Mouse (Mus musculus): ENCODE measurements around the gene Mydgf. TPM values are rescaled to one million over a fixed set of nuclear protein-coding genes. Genes with fewer than 3 reads are reported as not detected.

Gene Mydgf
- total and polyA plus RNA-seq, 2 experiments from 2014 or later, result 58.1 to 86.9 TPM

DNA sequence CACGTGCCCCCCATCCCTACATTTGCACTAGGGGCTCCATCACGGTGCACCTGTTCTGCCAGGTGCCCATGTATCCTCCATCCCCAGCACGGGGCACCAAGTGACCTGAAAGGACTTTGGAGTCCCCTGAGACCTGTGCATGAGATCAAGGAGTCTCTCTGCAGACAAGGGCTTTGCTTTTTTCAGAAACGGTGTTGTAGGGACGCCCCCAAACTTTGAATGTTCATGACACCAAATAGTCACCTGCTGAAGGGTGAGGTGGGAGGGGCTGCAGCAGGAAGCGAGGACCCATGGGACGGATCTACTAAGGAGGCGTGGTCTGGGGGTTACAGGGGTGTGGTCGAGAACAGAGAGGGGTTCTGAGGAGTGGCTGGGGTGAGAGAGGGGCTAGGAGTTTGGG lies 35.4 kb downstream of the Mydgf start:
- no peaks in the 10 kb centered on the region for H3K27me3 ChIP-seq (ENCODE audit: insufficient read depth, low read length)
- H3K27ac ChIP-seq, result no peak overlapping the region
- H3K4me3 ChIP-seq (ENCODE audit: low read length), result no peak overlapping the region; the same call in 1 of the 2 replicates
- peak overlapping the region; percentile 53; the same call in 1 of the 2 replicates for H3K9ac ChIP-seq (replicated peaks; ENCODE audit: low read length)
- no peaks in the 10 kb centered on the region for H3K9me3 ChIP-seq (ENCODE audit: low read length)
- WGBS, result 18% methylated on average over 9 of the region's 9 CpGs
- no peak for TF ChIP-seq CTCF (IDR thresholded peaks at IDR 0.05; ENCODE audit: low read depth)
- peak overlapping the region; percentile 73 for H3K4me2 ChIP-seq (ENCODE audit: low read depth, low read length)
- no peak for DNase-seq (ENCODE audit: low spot score)
- H3K36me3 ChIP-seq (ENCODE audit: insufficient read depth, low read length), result no peaks in the 10 kb centered on the region
- peaks cover 7% of the 10 kb centered on the region; the same call in 1 of the 2 replicates for H3K4me1 ChIP-seq (ENCODE audit: insufficient read depth, low read length)
- ATAC-seq, result no peak

- H3K27me3 ChIP-seq (ENCODE audit: insufficient read depth, low read length), result no peaks in the 10 kb centered on the region
- peaks cover 7% of the 10 kb centered on the region; the same call in 1 of the 2 replicates for H3K4me1 ChIP-seq (ENCODE audit: insufficient read depth, low read length)
- no peaks in the 10 kb centered on the region for H3K36me3 ChIP-seq (ENCODE audit: insufficient read depth, low read length)
- no peak overlapping the region for H3K9ac ChIP-seq (replicated peaks; ENCODE audit: low read length)
- no peak overlapping the region for H3K4me3 ChIP-seq (ENCODE audit: low read length)
- no peak overlapping the region for H3K4me2 ChIP-seq (ENCODE audit: low read depth, low read length)
- no peak overlapping the region for H3K27ac ChIP-seq
- H3K9me3 ChIP-seq (ENCODE audit: low read length), result no peaks in the 10 kb centered on the region
- 56% methylated on average over 12 of the region's 12 CpGs for WGBS
- DNase-seq (ENCODE audit: low spot score) (no peak), ATAC-seq (no peak)
- no peak for TF ChIP-seq CTCF (IDR thresholded peaks at IDR 0.05; ENCODE audit: low read depth)
Measured at GRCm38 (mm10) chr17:56147420-56147819, 36.3 kb downstream of the Mydgf start.

DNA sequence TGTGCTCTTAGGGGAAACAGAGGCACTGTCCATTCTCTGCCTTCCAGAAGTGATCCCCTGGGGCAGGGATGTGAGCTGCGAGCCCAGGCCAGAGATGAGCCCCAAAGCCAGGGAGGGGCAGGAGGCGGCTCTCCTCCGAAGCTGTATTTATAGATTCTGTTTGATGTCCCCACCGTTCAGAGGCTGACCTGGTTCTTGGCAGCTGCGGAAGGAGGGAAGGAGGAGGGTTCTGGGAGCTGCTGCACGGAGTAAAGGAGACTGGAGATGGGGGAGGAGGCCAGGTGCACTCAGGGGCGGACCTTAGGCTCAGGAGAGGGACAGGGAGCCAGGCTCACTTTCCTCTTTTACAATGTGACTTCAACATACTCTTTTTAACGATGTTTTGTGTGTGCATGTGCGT lies 37.6 kb downstream of the Mydgf start:
- WGBS, result 22% methylated on average over 9 of the region's 9 CpGs
- ATAC-seq (no peak), DNase-seq (ENCODE audit: low spot score) (no peak)
- H3K4me3 ChIP-seq (ENCODE audit: low read length), result no peak overlapping the region
- no peak overlapping the region for H3K9ac ChIP-seq (replicated peaks; ENCODE audit: low read length)
- no peak overlapping the region for H3K4me2 ChIP-seq (ENCODE audit: low read depth, low read length)
- no peaks in the 10 kb centered on the region for H3K27me3 ChIP-seq (ENCODE audit: insufficient read depth, low read length)
- H3K36me3 ChIP-seq (ENCODE audit: insufficient read depth, low read length), result no peaks in the 10 kb centered on the region
- H3K9me3 ChIP-seq (ENCODE audit: low read length), result no peaks in the 10 kb centered on the region
- no peak overlapping the region for H3K27ac ChIP-seq
- no peak for TF ChIP-seq CTCF (IDR thresholded peaks at IDR 0.05; ENCODE audit: low read depth)
- peaks cover 17% of the 10 kb centered on the region; the same call in 1 of the 2 replicates for H3K4me1 ChIP-seq (ENCODE audit: insufficient read depth, low read length)

DNA sequence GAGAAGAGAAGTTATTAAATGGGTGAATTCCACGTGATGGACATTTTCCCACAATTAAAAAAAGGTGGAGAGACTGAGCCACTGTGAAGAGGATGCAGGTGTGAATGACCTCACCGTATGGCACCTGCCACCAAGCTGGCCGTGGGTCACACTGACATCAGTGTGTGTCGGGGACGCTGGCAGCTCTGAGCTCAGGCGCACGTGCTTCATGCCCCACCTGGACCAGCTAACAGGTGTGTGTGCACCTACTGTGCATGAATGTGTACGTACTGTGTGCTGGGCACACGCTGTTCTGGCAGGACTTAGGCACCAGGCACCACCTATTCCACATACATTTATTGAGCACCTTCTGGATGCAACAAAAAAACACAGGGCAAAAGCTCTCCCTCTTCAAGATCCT lies 39.2 kb downstream of the Mydgf start:
- H3K4me1 ChIP-seq (ENCODE audit: insufficient read depth, low read length), result peaks cover 17% of the 10 kb centered on the region; the same call in 1 of the 2 replicates
- H3K27ac ChIP-seq, result no peak overlapping the region
- no peak overlapping the region for H3K4me3 ChIP-seq (ENCODE audit: low read length)
- ATAC-seq, result no peak
- H3K36me3 ChIP-seq (ENCODE audit: insufficient read depth, low read length), result no peaks in the 10 kb centered on the region
- WGBS, result 75% methylated on average over 9 of the region's 9 CpGs
- DNase-seq (ENCODE audit: low spot score), result no peak
- H3K9ac ChIP-seq (replicated peaks; ENCODE audit: low read length), result no peak overlapping the region
- H3K4me2 ChIP-seq (ENCODE audit: low read depth, low read length), result no peak overlapping the region
- H3K27me3 ChIP-seq (ENCODE audit: insufficient read depth, low read length), result no peaks in the 10 kb centered on the region
- TF ChIP-seq CTCF (IDR thresholded peaks at IDR 0.05; ENCODE audit: low read depth), result no peak
- no peaks in the 10 kb centered on the region for H3K9me3 ChIP-seq (ENCODE audit: low read length)

DNA sequence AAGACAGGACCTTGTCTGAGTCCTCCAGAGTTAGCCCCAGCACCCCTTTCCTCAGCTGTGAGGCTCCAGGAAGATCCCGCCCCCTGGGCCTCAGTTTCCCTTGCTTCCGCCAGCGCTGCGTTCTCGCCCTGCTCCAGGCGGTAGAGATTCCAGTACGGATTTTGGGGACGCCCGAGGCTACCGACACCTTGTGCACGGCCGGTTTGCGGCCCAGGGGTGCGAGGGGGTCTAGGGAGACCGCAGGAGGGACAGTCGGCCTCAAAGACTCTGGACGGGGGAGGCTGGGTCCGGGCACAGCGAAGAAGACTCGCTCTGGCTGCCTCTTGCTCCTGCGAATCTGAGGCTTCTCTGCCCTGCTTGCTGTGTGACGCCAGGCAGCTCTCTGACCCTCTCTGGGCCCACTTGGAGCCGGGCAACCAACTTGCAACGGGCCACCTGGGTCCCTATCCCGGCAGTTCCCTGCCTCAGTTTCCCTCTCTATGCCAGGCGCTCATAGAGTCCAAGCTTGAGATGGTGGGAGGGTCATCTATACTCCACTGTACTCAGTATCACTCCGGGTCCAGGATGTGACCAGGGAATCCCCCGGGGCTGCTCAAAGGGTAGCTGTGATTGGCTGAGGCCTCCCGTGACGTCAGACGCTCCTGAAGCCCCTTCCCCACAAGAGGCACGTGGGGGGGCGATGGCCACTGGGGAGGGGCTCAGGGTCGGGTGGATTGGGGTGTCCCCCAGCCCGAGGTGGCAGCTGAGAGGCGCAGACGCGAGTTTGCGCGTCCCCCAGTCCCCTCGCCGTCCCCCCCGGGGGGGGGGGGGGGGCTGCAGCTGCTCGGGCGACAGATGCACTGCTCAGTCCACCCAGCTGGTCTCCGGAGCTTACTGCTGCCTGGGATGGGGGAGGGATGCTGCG lies 41.8 kb downstream of the Mydgf start:
- Histone ChIP-seq H3K4me3 (ENCODE audit: low read length) (peak overlapping the region; percentile 42), H3K4me2 (ENCODE audit: low read depth, low read length) (peak overlapping the region; percentile 70), H3K4me1 (ENCODE audit: insufficient read depth, low read length) (peaks cover 13% of the 10 kb centered on the region; the same call in 1 of the 2 replicates), H3K27ac (no peak overlapping the region), H3K9me3 (ENCODE audit: low read length) (no peaks in the 10 kb centered on the region), H3K36me3 (ENCODE audit: insufficient read depth, low read length) (no peaks in the 10 kb centered on the region), H3K27me3 (ENCODE audit: insufficient read depth, low read length) (no peaks in the 10 kb centered on the region), H3K9ac (replicated peaks; ENCODE audit: low read length) (peak overlapping the region; percentile 44)
- peak; percentile 76 for DNase-seq (ENCODE audit: low spot score)
- TF ChIP-seq CTCF (IDR thresholded peaks at IDR 0.05; ENCODE audit: low read depth), result no peak
- WGBS, result 1% methylated on average over 40 of the region's 47 CpGs
- peak; percentile 69 for ATAC-seq

GRCm38 (mm10) chr17:56139858-56140595 lies 43.7 kb downstream of the Mydgf start, which contains the start of gene Sema6b:
Gene Sema6b, minus strand, starts transcription at chr17:56140343.
- Histone ChIP-seq H3K4me3 (ENCODE audit: low read length) (peak within 1 kb of the TSS; percentile 76), H3K4me1 (ENCODE audit: insufficient read depth, low read length) (peaks cover 13% of the 10 kb centered on the region; the same call in 1 of the 2 replicates), H3K27me3 (ENCODE audit: insufficient read depth, low read length) (no peaks in the 10 kb centered on the region), H3K36me3 (ENCODE audit: insufficient read depth, low read length) (no peaks in the 10 kb centered on the region), H3K9me3 (ENCODE audit: low read length) (no peaks in the 10 kb centered on the region), H3K27ac (peak within 1 kb of the TSS; percentile 78), H3K9ac (replicated peaks; ENCODE audit: low read length) (peak within 1 kb of the TSS; percentile 83), H3K4me2 (ENCODE audit: low read depth, low read length) (peak within 1 kb of the TSS; percentile 81)
- DNase-seq (ENCODE audit: low spot score) (peak; percentile 87), ATAC-seq (peak; percentile 45)
- WGBS, result 1% methylated on average over 77 of the region's 79 CpGs
- peak; percentile 41 for TF ChIP-seq CTCF (IDR thresholded peaks at IDR 0.05; ENCODE audit: low read depth)

Data from hindbrain, postnatal 0 days (tissue).